Mouse (Mus musculus) CH12.LX (cell line): ENCODE data around the gene Alk. TPM values are rescaled to one million over a fixed set of nuclear protein-coding genes. Genes with fewer than 3 reads are reported as not detected.

Experiments
- DNase-seq: peaks from one replicate; pipeline ENCODE4 v3.0.0-alpha.2; 2013; ENCODE audit errors: extremely low read depth
- H3K27ac ChIP-seq: 2 replicates; pipeline ENCODE4 v1.5.1; 2012; ENCODE audit warnings: low read depth, mild to moderate bottlenecking, control low read depth, moderate library complexity; ENCODE audit not compliant: insufficient read depth
- H3K27me3 ChIP-seq: replicated peaks from 2 replicates; pipeline ENCODE3; 2012; ENCODE audit warnings: inconsistent platforms
- H3K36me3 ChIP-seq, 2 experiments: replicated peaks in 1 of 2; 2 replicates each; pipeline versions ENCODE3 to v1.6.1; 2012; ENCODE audit warnings: inconsistent platforms in 1 of 2, low read length in 1 of 2, mild to moderate bottlenecking in 1 of 2, mixed read lengths in 1 of 2, moderate library complexity in 1 of 2; ENCODE audit not compliant: control insufficient read depth in 1 of 2, insufficient read depth in 1 of 2
- H3K4me1 ChIP-seq, 2 experiments: 2 replicates each; pipeline ENCODE4 v1.6.1; 2012; ENCODE audit warnings: inconsistent platforms in 1 of 2, moderate library complexity in 1 of 2; ENCODE audit not compliant: insufficient read depth in 2 of 2, control insufficient read depth in 1 of 2
- H3K4me2 ChIP-seq: 2 replicates; pipeline ENCODE4 v1.6.1; 2012; ENCODE audit warnings: low read depth, mild to moderate bottlenecking, control low read depth; ENCODE audit not compliant: poor library complexity, insufficient read depth, severe bottlenecking
- H3K4me3 ChIP-seq, 3 experiments: fragments of 150-350 bp in 1 of 3; sonication (generic) in 1 of 3; replicated peaks in 1 of 3; 2 replicates each; pipeline versions ENCODE3 to v1.5.1; 2011 to 2012; ENCODE audit warnings: low read depth in 2 of 3, low read length in 2 of 3, mild to moderate bottlenecking in 2 of 3, moderate library complexity in 2 of 3, control low read depth in 1 of 3, improper control_type of control experiment in 1 of 3, inconsistent platforms in 1 of 3, mixed read lengths in 1 of 3; ENCODE audit not compliant: poor library complexity in 1 of 3
- H3K79me2 ChIP-seq: replicated peaks from 2 replicates; pipeline ENCODE4 v1.6.1; 2012; ENCODE audit warnings: mild to moderate bottlenecking, moderate library complexity; ENCODE audit not compliant: control insufficient read depth, poor library complexity, insufficient read depth, severe bottlenecking; ENCODE audit errors: extremely low read depth
- H3K9ac ChIP-seq: 2 replicates; pipeline ENCODE4 v1.6.1; 2012; ENCODE audit warnings: low read depth, mild to moderate bottlenecking, control low read depth, moderate library complexity; ENCODE audit not compliant: insufficient read depth
- H3K9me3 ChIP-seq: replicated peaks from 2 replicates; pipeline ENCODE3; 2012; ENCODE audit warnings: low read length, inconsistent platforms, mixed read lengths
- BHLHE40 ChIP-seq: IDR thresholded peaks from 2 replicates; pipeline ENCODE4 v1.6.1; 2011; ENCODE audit warnings: mild to moderate bottlenecking, low read depth, low read length, improper control_type of control experiment
- CHD1 ChIP-seq: IDR thresholded peaks from 2 replicates; pipeline ENCODE4 v1.6.1; 2012; ENCODE audit warnings: low read depth, low read length, improper control_type of control experiment, inconsistent platforms
- CTCF ChIP-seq, 2 experiments: IDR thresholded peaks in 1 of 2; conservative IDR thresholded peaks in 1 of 2; 2 replicates each; pipeline ENCODE4 v1.5.1; 2011 to 2012; ENCODE audit warnings: low read depth in 2 of 2, low read length in 2 of 2, improper control_type of control experiment in 1 of 2, inconsistent platforms in 1 of 2, mild to moderate bottlenecking in 1 of 2, moderate library complexity in 1 of 2
- ELF1 ChIP-seq: IDR thresholded peaks from 2 replicates; pipeline ENCODE4 v1.6.1; 2014; ENCODE audit warnings: low read depth, mild to moderate bottlenecking, inconsistent platforms, low read length, improper control_type of control experiment
- EP300 ChIP-seq: IDR thresholded peaks from 2 replicates; pipeline ENCODE4 v1.6.1; 2011; ENCODE audit warnings: low read length, improper control_type of control experiment
- ETS1 ChIP-seq: conservative IDR thresholded peaks from 2 replicates; pipeline ENCODE4 v1.6.1; 2012; ENCODE audit warnings: low read depth, mild to moderate bottlenecking, inconsistent platforms, low read length, improper control_type of control experiment, moderate library complexity
- HCFC1 ChIP-seq: IDR thresholded peaks from 2 replicates; pipeline ENCODE4 v1.6.1; 2012; ENCODE audit warnings: low read depth, mild to moderate bottlenecking, inconsistent platforms, low read length, improper control_type of control experiment
- IRF4 ChIP-seq: IDR thresholded peaks from 2 replicates; pipeline ENCODE4 v1.6.1; 2014; ENCODE audit warnings: low read depth, mild to moderate bottlenecking, inconsistent platforms, low read length, improper control_type of control experiment
- JUN ChIP-seq: IDR thresholded peaks from 2 replicates; pipeline ENCODE4 v1.6.1; 2011; ENCODE audit warnings: low read depth, mild to moderate bottlenecking, low read length, improper control_type of control experiment, moderate library complexity; ENCODE audit not compliant: insufficient read depth
- JUND ChIP-seq: conservative IDR thresholded peaks from 2 replicates; pipeline ENCODE4 v1.6.1; 2011; ENCODE audit warnings: low read depth, low read length, improper control_type of control experiment
- KAT2A ChIP-seq: IDR thresholded peaks from 2 replicates; pipeline ENCODE4 v1.6.1; 2012; ENCODE audit warnings: low read length, improper control_type of control experiment, inconsistent platforms; ENCODE audit not compliant: insufficient replicate concordance
- MAFK ChIP-seq: IDR thresholded peaks from 2 replicates; pipeline ENCODE4 v1.6.1; 2011; ENCODE audit warnings: low read length, improper control_type of control experiment; ENCODE audit not compliant: insufficient replicate concordance
- MAX ChIP-seq: IDR thresholded peaks from 2 replicates; pipeline ENCODE4 v1.6.1; 2011; ENCODE audit warnings: low read length, improper control_type of control experiment
- MAZ ChIP-seq: IDR thresholded peaks from 2 replicates; pipeline ENCODE4 v1.6.1; 2012; ENCODE audit warnings: low read depth, mild to moderate bottlenecking, inconsistent platforms, low read length, improper control_type of control experiment, moderate library complexity
- MXI1 ChIP-seq: IDR thresholded peaks from 2 replicates; pipeline ENCODE4 v1.6.1; 2011; ENCODE audit warnings: mild to moderate bottlenecking, low read depth, low read length, improper control_type of control experiment
- MYC ChIP-seq: IDR thresholded peaks from 2 replicates; pipeline ENCODE4 v1.6.1; 2011; ENCODE audit warnings: low read depth, mild to moderate bottlenecking, improper control_type of control experiment, low read length
- NELFE ChIP-seq: IDR thresholded peaks from 2 replicates; pipeline ENCODE4 v1.6.1; 2011; ENCODE audit warnings: low read depth, low read length, improper control_type of control experiment
- NRF1 ChIP-seq: IDR thresholded peaks from 2 replicates; pipeline ENCODE4 v1.6.1; 2014; ENCODE audit warnings: low read depth, mild to moderate bottlenecking, inconsistent platforms, low read length, improper control_type of control experiment, moderate library complexity
- PAX5 ChIP-seq: IDR thresholded peaks from 2 replicates; pipeline ENCODE4 v1.6.1; 2012; ENCODE audit warnings: low read length, inconsistent platforms, mixed read lengths
- RAD21 ChIP-seq: IDR thresholded peaks from 2 replicates; pipeline ENCODE4 v1.6.1; 2011; ENCODE audit warnings: low read depth, mild to moderate bottlenecking, low read length, improper control_type of control experiment, moderate library complexity
- RCOR1 ChIP-seq: conservative IDR thresholded peaks from 2 replicates; pipeline ENCODE4 v1.6.1; 2012; ENCODE audit warnings: low read depth, mild to moderate bottlenecking, inconsistent platforms, low read length, improper control_type of control experiment
- SMC3 ChIP-seq: IDR thresholded peaks from 2 replicates; pipeline ENCODE4 v1.6.1; 2011; ENCODE audit warnings: low read depth, low read length, improper control_type of control experiment
- TBP ChIP-seq: conservative IDR thresholded peaks from 2 replicates; pipeline ENCODE4 v1.6.1; 2011; ENCODE audit warnings: low read depth, low read length, improper control_type of control experiment
- TCF12 ChIP-seq: IDR thresholded peaks from 2 replicates; pipeline ENCODE4 v1.6.1; 2014; ENCODE audit warnings: low read depth, mild to moderate bottlenecking, inconsistent platforms, low read length, improper control_type of control experiment
- UBTF ChIP-seq: IDR thresholded peaks from 2 replicates; pipeline ENCODE4 v1.6.1; 2012; ENCODE audit warnings: low read depth, mild to moderate bottlenecking, inconsistent platforms, low read length, improper control_type of control experiment, moderate library complexity
- ZC3H11A ChIP-seq: IDR thresholded peaks from 2 replicates; pipeline ENCODE4 v1.6.1; 2012; ENCODE audit warnings: low read depth, mild to moderate bottlenecking, inconsistent platforms, low read length, improper control_type of control experiment
- ZKSCAN1 ChIP-seq: IDR thresholded peaks from 2 replicates; pipeline ENCODE4 v1.6.1; 2012; ENCODE audit warnings: low read depth, inconsistent platforms, low read length, improper control_type of control experiment, borderline replicate concordance
- ZMIZ1 ChIP-seq: IDR thresholded peaks from 2 replicates; pipeline ENCODE4 v1.6.1; 2012; ENCODE audit warnings: low read depth, mild to moderate bottlenecking, inconsistent platforms, low read length, improper control_type of control experiment
- ZNF384 ChIP-seq: IDR thresholded peaks from 2 replicates; pipeline ENCODE4 v1.6.1; 2012; ENCODE audit warnings: low read depth, low read length, improper control_type of control experiment, inconsistent platforms
- dilution Hi-C: fragments of 300-500 bp; cut with MboI; formaldehyde crosslinking; loops from 2 replicates; pipeline ENCODE4 v1.14.3; 2020; ENCODE audit warnings: low sequenced_read_pairs; ENCODE audit not compliant: extremely low pct_unique_long_range_greater_than_20kb, extremely low pct_ligation_motif_present
- in situ Hi-C: fragments of 300-500 bp; cut with MboI; formaldehyde crosslinking; loops from 3 replicates; pipeline ENCODE4 v1.14.3; 2019; ENCODE audit warnings: low sequenced_read_pairs, low pct_ligation_motif_present, low pct_unique_long_range_greater_than_20kb, mixed read lengths
- polyA plus RNA-seq: library from polyadenylated mRNA; unstranded; fragments of >175 nt; gene quantifications from 2 replicates; pipeline ENCODE4 v1.2.1, GENCODE M21; 2012; ENCODE audit warnings: low read depth; ENCODE audit not compliant: insufficient read length
- total RNA-seq, 2 experiments: library from RNA; depleted of rRNA; stranded (reverse); fragments of 300-350 nt in 1 of 2; fragments of >200 nt in 1 of 2; gene quantifications; 2 replicates each; pipeline ENCODE4 v1.2.3; 2012 to 2014

Gene Alk
- total and polyA plus RNA-seq, 3 experiments: 0.38 to 0.63 (median 0.44) TPM

GRCm38 (mm10) chr17:71868828-71869227 is 735.6 kb downstream of the Alk start:
- dilution Hi-C loops: no loop called here
- H3K9me3 ChIP-seq: peaks cover 3% of the 10 kb centered on the region
- H3K79me2 ChIP-seq: no peaks in the 10 kb centered on the region
- H3K4me1 ChIP-seq: peaks cover 5 to 27% of the 10 kb centered on the region in 2 experiments
- H3K36me3 ChIP-seq: peaks cover 0 to 2% of the 10 kb centered on the region in 2 experiments
- DNase-seq: no peak
- in situ Hi-C loops: loop anchor here (25.0 kb wide), 1 partner anchor 307 kb away; the partner anchor contains the start of gene Spdya
- H3K9ac ChIP-seq: no peak overlapping the region
- no peaks in the 10 kb centered on the region for H3K27me3 ChIP-seq
- TF ChIP-seq MYC: no peak
- TF ChIP-seq CHD1: no peak
- TF ChIP-seq IRF4: no peak
- no peak for TF ChIP-seq HCFC1
- TF ChIP-seq MAX: no peak
- no peak for TF ChIP-seq MXI1
- TF ChIP-seq ZNF384: no peak
- no peak for TF ChIP-seq PAX5
- TF ChIP-seq CTCF (conservative IDR thresholded peaks at IDR 0.05 in 1 of 2, IDR thresholded peaks at IDR 0.05 in 1 of 2; ENCODE audit: low read depth in 2 of 2, low read length in 2 of 2): no peak
- no peak overlapping the region for H3K4me3 ChIP-seq
- H3K4me2 ChIP-seq: no peak overlapping the region
- no peak overlapping the region for H3K27ac ChIP-seq

DNA sequence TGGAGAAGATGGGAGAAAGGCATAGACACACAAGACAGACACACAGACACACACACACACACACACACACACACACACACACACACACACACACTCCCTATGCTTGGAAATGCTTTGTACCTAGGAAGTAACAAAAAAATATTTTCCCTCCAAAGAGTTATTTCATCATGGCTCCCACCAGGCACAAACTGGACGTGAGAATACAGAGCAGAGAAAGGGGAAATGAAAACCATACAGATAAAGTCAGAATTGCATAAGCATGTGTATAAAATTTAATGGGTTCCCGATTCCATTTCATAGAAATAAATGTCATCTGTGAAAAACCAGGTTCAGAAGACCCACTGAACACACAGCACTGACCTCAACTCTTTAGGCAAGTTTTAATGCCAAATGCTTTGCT is 736.5 kb downstream of the Alk start:
- peaks cover 3% of the 10 kb centered on the region for H3K9me3 ChIP-seq
- in situ Hi-C loops: loop anchor here (25.0 kb wide), 1 partner anchor 306 kb away; the partner anchor contains the start of gene Spdya

GRCm38 (mm10) chr17:71865437-71865836 is 739.0 kb downstream of the Alk start:
- Histone ChIP-seq H3K9ac (no peak overlapping the region), H3K36me3 (peaks cover 0 to 2% of the 10 kb centered on the region in 2 experiments), H3K4me1 (peaks cover 5 to 43% of the 10 kb centered on the region in 2 experiments), H3K4me2 (no peak overlapping the region), H3K4me3 (no peak overlapping the region), H3K27ac (no peak overlapping the region), H3K79me2 (no peaks in the 10 kb centered on the region), H3K27me3 (no peaks in the 10 kb centered on the region), H3K9me3 (peaks cover 5% of the 10 kb centered on the region)
- DNase-seq: peak; percentile 44
- dilution Hi-C loops (no loop called here), in situ Hi-C loops (loop anchor here (25.0 kb wide), 1 partner anchor 303 kb away; the partner anchor contains the start of gene Spdya)
- TF ChIP-seq CHD1 (no peak), RCOR1 (no peak), MAFK (no peak), IRF4 (peak; percentile 33; the same call in 1 of the 2 replicates), EP300 (peak; percentile 76), ETS1 (no peak), KAT2A (no peak), JUND (no peak), NRF1 (no peak), ELF1 (no peak), BHLHE40 (peak; percentile 56), ZNF384 (no peak), UBTF (no peak), RAD21 (no peak), HCFC1 (no peak)

More for the DNA sequence above, 736.5 kb downstream of the Alk start:
- Histone ChIP-seq H3K27ac (no peak overlapping the region), H3K9ac (no peak overlapping the region), H3K4me3 (no peak overlapping the region), H3K4me2 (no peak overlapping the region), H3K4me1 (peaks cover 5 to 36% of the 10 kb centered on the region in 2 experiments), H3K27me3 (no peaks in the 10 kb centered on the region), H3K36me3 (peaks cover 0 to 2% of the 10 kb centered on the region in 2 experiments), H3K79me2 (no peaks in the 10 kb centered on the region)
- dilution Hi-C loops: no loop called here
- no peak for DNase-seq
- TF ChIP-seq MAZ: no peak
- no peak for TF ChIP-seq TCF12
- TF ChIP-seq NELFE: no peak
- TF ChIP-seq ZC3H11A: no peak
- TF ChIP-seq JUND: no peak
- no peak for TF ChIP-seq SMC3
- TF ChIP-seq JUN: no peak
- TF ChIP-seq MXI1: no peak
- no peak for TF ChIP-seq BHLHE40
- no peak for TF ChIP-seq ZKSCAN1
- no peak for TF ChIP-seq TBP
- TF ChIP-seq ELF1: no peak
- TF ChIP-seq ZMIZ1: no peak
- TF ChIP-seq HCFC1: no peak
- TF ChIP-seq MAFK: no peak
- TF ChIP-seq RAD21: no peak
